Mouse (Mus musculus) cerebellum, adult 2 months (tissue): Measurements from ENCODE around the gene Ubqln4.

ENCODE experiments used
- CTCF ChIP-seq: fragments of 200-500 bp; IDR thresholded peaks from 2 replicates; pipeline ENCODE4 v1.5.1; 2011; ENCODE audit warnings: low read depth, mild to moderate bottlenecking, control low read depth, low read length, moderate library complexity, borderline replicate concordance; ENCODE audit not compliant: insufficient read depth
- POLR2A ChIP-seq: fragments of 200-500 bp; IDR thresholded peaks from 2 replicates; pipeline ENCODE4 v1.6.1; 2011; ENCODE audit warnings: low read length, control low read depth, borderline replicate concordance; ENCODE audit not compliant: insufficient read depth

- TF ChIP-seq POLR2A (no peak), CTCF (no peak)
Observed at GRCm38 (mm10) chr3:88528646-88529045, 24.9 kb upstream of the Ubqln4 start.
